Mouse (Mus musculus): ENCODE data around the gene Kif6.

GRCm38 (mm10) chr17:49837417-49837816 is 222.5 kb downstream of the Kif6 start:
- TF ChIP-seq CTCF (IDR thresholded peaks at IDR 0.05; ENCODE audit: borderline replicate concordance, extremely low read depth, insufficient read depth, insufficient read length): no peak
- TF ChIP-seq POLR2A (IDR thresholded peaks at IDR 0.05; ENCODE audit: borderline replicate concordance, extremely low read depth, insufficient read depth, insufficient read length, poor library complexity, severe bottlenecking): no peak
